Mouse (Mus musculus): Measurements from ENCODE around the gene Lck.

- TF ChIP-seq CTCF (conservative IDR thresholded peaks at IDR 0.05; ENCODE audit: insufficient read depth, insufficient read length, low read depth, low read length) (no peak), POLR2A (IDR thresholded peaks at IDR 0.05; ENCODE audit: low read depth, low read length) (no peak)
These were observed 4.2 kb upstream of the Lck start for GRCm38 (mm10) chr4:129577688-129578087.
